Mouse (Mus musculus): ENCODE results near the gene Hist1h1c. TPM values are rescaled to one million over a fixed set of nuclear protein-coding genes. Genes with fewer than 3 reads are reported as not detected.
"Not testable (repeated sequence)": the region's sequence is repeated elsewhere in the genome, so short reads cannot be mapped to it uniquely, and the experiment has no call there.

Hist1h1c gene
- polyA plus RNA-seq, 1 experiment from 2014 or later, result 107 TPM

DNA sequence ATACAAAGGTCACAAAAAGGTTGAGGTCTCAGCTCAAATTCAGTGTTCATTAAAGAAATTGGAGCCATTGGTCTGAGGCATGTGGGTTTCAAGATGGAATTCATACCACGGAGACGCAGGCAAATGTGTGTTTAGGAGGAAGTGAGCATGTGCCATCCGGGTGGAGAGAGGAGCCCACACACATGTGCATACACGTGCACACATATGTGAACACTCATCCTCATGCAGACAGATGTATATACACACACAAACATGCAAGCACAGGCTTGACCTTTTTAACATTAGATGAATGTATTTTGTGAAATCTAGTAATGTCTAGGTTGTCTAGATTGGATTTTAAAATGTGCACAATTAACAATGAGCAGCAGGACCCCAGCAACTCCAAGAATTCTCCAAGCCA lies 36.4 kb upstream of the Hist1h1c start:
- H3K4me2 ChIP-seq (replicated peaks; ENCODE audit: low read depth), result no peak overlapping the region
- 76% methylated on average over 4 of the region's 4 CpGs for WGBS
- no peaks in the 10 kb centered on the region for H3K4me1 ChIP-seq (replicated peaks; ENCODE audit: control insufficient read depth, insufficient read depth, low read length)
- H3K27ac ChIP-seq (ENCODE audit: low read depth, low read length), result no peak overlapping the region
- no peak for TF ChIP-seq CTCF (IDR thresholded peaks at IDR 0.05; ENCODE audit: low read depth)
- no peaks in the 10 kb centered on the region for H3K9me3 ChIP-seq (ENCODE audit: control insufficient read depth)
- H3K4me3 ChIP-seq (ENCODE audit: low read depth, low read length), result no peak overlapping the region
- H3K36me3 ChIP-seq (ENCODE audit: control insufficient read depth, insufficient read depth), result no peaks in the 10 kb centered on the region
- no peaks in the 10 kb centered on the region for H3K27me3 ChIP-seq (replicated peaks; ENCODE audit: control insufficient read depth, insufficient read depth, low read length)
- H3K9ac ChIP-seq (ENCODE audit: low read depth, low read length), result no peak overlapping the region
- ATAC-seq, result no peak

DNA sequence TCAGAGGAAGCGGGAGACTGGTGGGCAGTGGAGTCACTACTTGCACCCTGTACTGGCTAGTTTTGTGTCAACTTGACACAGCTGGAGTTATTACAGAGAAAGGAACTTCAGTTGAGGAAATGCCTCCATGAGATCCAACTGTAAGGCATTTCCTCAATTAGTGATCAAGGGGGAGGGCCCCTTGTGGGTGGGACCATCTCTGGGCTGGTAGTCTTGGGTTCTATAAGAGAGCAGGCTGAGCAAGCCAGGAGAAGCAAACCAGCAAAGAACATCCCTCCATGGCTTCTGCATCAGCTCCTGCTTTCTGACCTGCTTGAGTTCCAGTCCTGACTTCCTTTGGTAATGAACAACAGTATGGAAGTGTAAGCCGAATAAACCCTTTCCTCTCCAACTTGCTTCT lies 35.8 kb upstream of the Hist1h1c start:
- not testable (repeated sequence) for H3K9me3 ChIP-seq (ENCODE audit: control insufficient read depth); H3K4me1 ChIP-seq (replicated peaks; ENCODE audit: control insufficient read depth, insufficient read depth, low read length); ATAC-seq; H3K36me3 ChIP-seq (ENCODE audit: control insufficient read depth, insufficient read depth); H3K27ac ChIP-seq (ENCODE audit: low read depth, low read length); H3K4me3 ChIP-seq (ENCODE audit: low read depth, low read length); H3K9ac ChIP-seq (ENCODE audit: low read depth, low read length); H3K27me3 ChIP-seq (replicated peaks; ENCODE audit: control insufficient read depth, insufficient read depth, low read length); H3K4me2 ChIP-seq (replicated peaks; ENCODE audit: low read depth)
- WGBS, result 58% methylated on average over 2 of the region's 2 CpGs

GRCm38 (mm10) chr13:23705751-23706356 lies 32.8 kb upstream of the Hist1h1c start:
- Histone ChIP-seq H3K4me1 (replicated peaks; ENCODE audit: control insufficient read depth, insufficient read depth, low read length) (no peaks in the 10 kb centered on the region), H3K9me3 (ENCODE audit: control insufficient read depth) (no peaks in the 10 kb centered on the region), H3K27ac (ENCODE audit: low read depth, low read length) (no peak overlapping the region), H3K4me2 (replicated peaks; ENCODE audit: low read depth) (no peak overlapping the region), H3K4me3 (ENCODE audit: low read depth, low read length) (no peak overlapping the region), H3K9ac (ENCODE audit: low read depth, low read length) (no peak overlapping the region), H3K27me3 (replicated peaks; ENCODE audit: control insufficient read depth, insufficient read depth, low read length) (no peaks in the 10 kb centered on the region), H3K36me3 (ENCODE audit: control insufficient read depth, insufficient read depth) (no peaks in the 10 kb centered on the region)
- no peak for TF ChIP-seq CTCF (IDR thresholded peaks at IDR 0.05; ENCODE audit: low read depth)
- ATAC-seq, result no peak
- 90% methylated on average over 7 of the region's 7 CpGs for WGBS

- Histone ChIP-seq H3K9me3 (ENCODE audit: control insufficient read depth) (no peaks in the 10 kb centered on the region), H3K27me3 (replicated peaks; ENCODE audit: control insufficient read depth, insufficient read depth, low read length) (no peaks in the 10 kb centered on the region), H3K27ac (ENCODE audit: low read depth, low read length) (no peak overlapping the region), H3K4me3 (ENCODE audit: low read depth, low read length) (no peak overlapping the region), H3K36me3 (ENCODE audit: control insufficient read depth, insufficient read depth) (no peaks in the 10 kb centered on the region), H3K9ac (ENCODE audit: low read depth, low read length) (no peak overlapping the region), H3K4me2 (replicated peaks; ENCODE audit: low read depth) (no peak overlapping the region), H3K4me1 (replicated peaks; ENCODE audit: control insufficient read depth, insufficient read depth, low read length) (no peaks in the 10 kb centered on the region)
- ATAC-seq, result no peak
- WGBS, result 90% methylated on average over 12 of the region's 12 CpGs
- no peak for TF ChIP-seq CTCF (IDR thresholded peaks at IDR 0.05; ENCODE audit: low read depth)
Measured at GRCm38 (mm10) chr13:23706771-23707170, 31.8 kb upstream of the Hist1h1c start.

DNA sequence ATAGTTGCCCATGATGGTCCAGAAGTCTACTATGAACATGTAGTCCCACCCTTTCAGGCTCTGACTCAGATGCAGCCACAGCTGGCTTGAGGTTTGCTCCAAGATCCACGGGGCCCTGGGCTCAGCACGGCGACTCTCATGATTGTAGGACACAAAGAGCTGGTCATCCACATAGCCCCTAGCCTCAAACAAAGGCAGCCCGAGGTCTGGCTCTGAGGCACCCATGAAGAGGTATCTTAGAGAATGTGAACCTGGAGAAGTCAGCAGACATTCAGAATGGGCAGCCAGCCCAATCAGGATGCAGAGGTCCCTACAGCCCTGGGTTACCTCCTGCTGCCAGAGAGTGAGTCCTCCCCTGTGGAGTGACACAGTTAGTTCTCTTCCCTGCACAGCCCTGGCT lies 30.6 kb upstream of the Hist1h1c start:
- 81% methylated on average over 4 of the region's 4 CpGs for WGBS
- Histone ChIP-seq H3K4me3 (ENCODE audit: low read depth, low read length) (no peak overlapping the region), H3K27me3 (replicated peaks; ENCODE audit: control insufficient read depth, insufficient read depth, low read length) (no peaks in the 10 kb centered on the region), H3K27ac (ENCODE audit: low read depth, low read length) (no peak overlapping the region), H3K9me3 (ENCODE audit: control insufficient read depth) (no peaks in the 10 kb centered on the region), H3K36me3 (ENCODE audit: control insufficient read depth, insufficient read depth) (no peaks in the 10 kb centered on the region), H3K4me2 (replicated peaks; ENCODE audit: low read depth) (no peak overlapping the region), H3K4me1 (replicated peaks; ENCODE audit: control insufficient read depth, insufficient read depth, low read length) (no peaks in the 10 kb centered on the region), H3K9ac (ENCODE audit: low read depth, low read length) (no peak overlapping the region)
- no peak for ATAC-seq
- no peak for TF ChIP-seq CTCF (IDR thresholded peaks at IDR 0.05; ENCODE audit: low read depth)

- no peaks in the 10 kb centered on the region for H3K36me3 ChIP-seq (ENCODE audit: control insufficient read depth, insufficient read depth)
- H3K4me2 ChIP-seq (replicated peaks; ENCODE audit: low read depth), result no peak overlapping the region
- no peaks in the 10 kb centered on the region for H3K27me3 ChIP-seq (replicated peaks; ENCODE audit: control insufficient read depth, insufficient read depth, low read length)
- no peak overlapping the region for H3K9ac ChIP-seq (ENCODE audit: low read depth, low read length)
- H3K9me3 ChIP-seq (ENCODE audit: control insufficient read depth), result no peaks in the 10 kb centered on the region
- H3K27ac ChIP-seq (ENCODE audit: low read depth, low read length), result no peak overlapping the region
- ATAC-seq, result no peak
- no peaks in the 10 kb centered on the region for H3K4me1 ChIP-seq (replicated peaks; ENCODE audit: control insufficient read depth, insufficient read depth, low read length)
- TF ChIP-seq CTCF (IDR thresholded peaks at IDR 0.05; ENCODE audit: low read depth), result no peak
- H3K4me3 ChIP-seq (ENCODE audit: low read depth, low read length), result no peak overlapping the region
- 78% methylated on average over 4 of the region's 4 CpGs for WGBS
Measured at GRCm38 (mm10) chr13:23708654-23709053, 30.0 kb upstream of the Hist1h1c start.

Data from intestine, postnatal 0 days (tissue).